Mouse (Mus musculus) brain, embryonic 14.5 days (tissue): ENCODE measurements around the gene Acadsb.
"Not testable (repeated sequence)": the region's sequence is repeated elsewhere in the genome, so short reads cannot be mapped to it uniquely, and the experiment has no call there.

Source experiments
- CTCF ChIP-seq: fragments of 200-500 bp; IDR thresholded peaks from 2 replicates; pipeline ENCODE4 v1.5.1; 2012; ENCODE audit warnings: inconsistent platforms, mild to moderate bottlenecking, moderate library complexity, borderline replicate concordance; ENCODE audit not compliant: insufficient read depth, insufficient read length; ENCODE audit errors: extremely low read depth
- POLR2A ChIP-seq: fragments of 200-500 bp; IDR thresholded peaks from 2 replicates; pipeline ENCODE4 v1.6.1; 2012; ENCODE audit warnings: mild to moderate bottlenecking, inconsistent platforms, borderline replicate concordance; ENCODE audit not compliant: poor library complexity, insufficient read depth, insufficient read length, severe bottlenecking; ENCODE audit errors: extremely low read depth

- not testable (repeated sequence) for TF ChIP-seq CTCF, POLR2A
Observed at GRCm38 (mm10) chr7:131416742-131417141, 6.3 kb downstream of the Acadsb start.
